Mouse (Mus musculus) MEL (cell line): Measurements from ENCODE around the gene Lao1.

Experiments
- CHD2 ChIP-seq: IDR thresholded peaks from 2 replicates; pipeline ENCODE4 v1.6.1; 2011; ENCODE audit warnings: low read length, improper control_type of control experiment
- CTCF ChIP-seq, 3 experiments: IDR thresholded peaks in 2 of 3; conservative IDR thresholded peaks in 1 of 3; 2 replicates each; pipeline ENCODE4 v1.5.1; 2011 to 2012; ENCODE audit warnings: low read length in 3 of 3, low read depth in 2 of 3, mild to moderate bottlenecking in 2 of 3, improper control_type of control experiment in 1 of 3, inconsistent platforms in 1 of 3, mixed read lengths in 1 of 3, moderate library complexity in 1 of 3; ENCODE audit not compliant: control insufficient read depth in 1 of 3, insufficient read depth in 1 of 3, poor library complexity in 1 of 3, severe bottlenecking in 1 of 3
- GATA1 ChIP-seq: IDR thresholded peaks from 2 replicates; pipeline ENCODE4 v1.6.1; 2011; ENCODE audit warnings: low read depth, low read length, improper control_type of control experiment
- POLR2A ChIP-seq, 2 experiments: IDR thresholded peaks; 2 replicates each; pipeline ENCODE4 v1.6.1; 2011 to 2012; ENCODE audit warnings: low read length in 2 of 2, mild to moderate bottlenecking in 2 of 2, control low read depth in 1 of 2, improper control_type of control experiment in 1 of 2, low read depth in 1 of 2, moderate library complexity in 1 of 2; ENCODE audit not compliant: control insufficient read depth in 1 of 2, insufficient read depth in 1 of 2, poor library complexity in 1 of 2
- SIN3A ChIP-seq: IDR thresholded peaks from 2 replicates; pipeline ENCODE4 v1.6.1; 2012; ENCODE audit warnings: low read length, improper control_type of control experiment, inconsistent platforms
- TBP ChIP-seq: IDR thresholded peaks from 2 replicates; pipeline ENCODE4 v1.8.0; 2011; ENCODE audit warnings: low read depth, low read length, improper control_type of control experiment
- USF1 ChIP-seq: IDR thresholded peaks from 2 replicates; pipeline ENCODE4 v1.6.1; 2014; ENCODE audit warnings: low read depth, mild to moderate bottlenecking, inconsistent platforms, low read length, improper control_type of control experiment, moderate library complexity

DNA sequence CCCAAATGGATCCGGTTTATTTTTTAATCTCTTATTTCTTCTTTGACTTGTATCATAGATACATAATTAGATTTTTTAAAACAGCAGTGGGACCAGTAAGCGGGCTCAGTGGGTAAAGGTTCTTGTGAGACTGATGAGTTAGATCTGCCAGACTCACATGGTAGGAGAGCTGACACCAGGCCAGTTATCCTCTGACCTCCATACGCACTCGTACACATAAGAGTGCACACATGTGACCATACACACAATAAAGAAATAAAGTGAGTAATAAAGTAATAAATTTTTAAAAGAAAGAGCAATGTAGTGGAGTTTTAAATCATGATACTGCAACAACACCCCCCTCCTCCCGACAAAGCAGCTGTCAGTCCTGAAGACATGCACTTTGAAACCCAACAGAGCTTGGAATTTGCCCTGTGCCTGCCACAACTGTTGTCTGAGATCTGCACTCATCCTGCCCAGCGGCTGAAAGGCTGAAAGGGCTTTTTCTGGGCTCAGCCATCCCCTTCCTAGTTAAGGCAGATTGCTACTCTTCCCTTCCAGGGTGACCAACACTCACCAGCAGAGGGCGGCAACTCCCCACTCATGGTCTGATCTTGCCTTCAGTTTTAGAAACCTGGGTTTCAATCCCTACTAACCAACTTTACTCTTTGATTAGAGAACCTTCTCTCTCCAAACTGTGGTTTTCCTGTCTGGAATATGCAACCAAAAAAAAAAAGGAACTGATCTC is 43.4 kb downstream of the Lao1 start:
- no peak for TF ChIP-seq CHD2
- TF ChIP-seq GATA1 = no peak
- no peak for TF ChIP-seq TBP
- TF ChIP-seq POLR2A (IDR thresholded peaks at IDR 0.05; ENCODE audit: control insufficient read depth in 1 of 2, insufficient read depth in 1 of 2, low read depth in 1 of 2, low read length in 2 of 2, poor library complexity in 1 of 2) = no peak
- TF ChIP-seq CTCF (IDR thresholded peaks at IDR 0.05 in 2 of 3, conservative IDR thresholded peaks at IDR 0.05 in 1 of 3; ENCODE audit: control insufficient read depth in 1 of 3, insufficient read depth in 1 of 3, low read depth in 2 of 3, low read length in 3 of 3, poor library complexity in 1 of 3, severe bottlenecking in 1 of 3) = peak; percentile 81 to 96 (median 94)
- TF ChIP-seq USF1 = no peak
- peak; percentile 47; the same call in 1 of the 2 replicates for TF ChIP-seq SIN3A
